13 mouse cellular contexts compared by ENCODE assay signal in the genomic region with DNA sequence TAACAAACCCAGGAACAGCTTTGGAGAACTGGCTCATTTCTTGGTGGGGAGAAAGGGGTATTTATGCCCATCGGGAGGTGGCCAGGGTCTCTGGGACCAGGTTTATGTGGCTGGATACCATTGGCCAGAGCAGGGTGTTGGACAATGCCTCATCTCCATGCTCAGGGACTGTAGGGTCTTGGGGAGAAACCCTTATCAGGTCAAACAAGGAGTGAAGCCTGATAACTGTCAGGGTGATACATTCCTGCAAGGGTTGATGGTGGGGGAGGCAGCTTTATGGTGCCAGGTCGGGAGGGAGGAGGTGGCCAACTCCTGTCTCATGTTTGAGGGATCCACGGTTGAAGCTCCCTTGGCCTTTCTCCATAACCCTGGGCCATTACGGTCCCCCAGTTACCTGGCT.
"Had no signal": no experiment of that assay in that cellular context is flagged by ENCODE, and none has a peak within 500 bp of the region (broad histone marks: within the 10 kb centered on the region; RNA-seq: fewer than 3 reads in every experiment).

No protein-coding gene starts in this region.

- H3K9ac ChIP-seq: kidney, embryonic 15.5 days; liver, embryonic 13.5 days; lung, embryonic 14.5 days had no signal

- H3K27me3 ChIP-seq: kidney, embryonic 15.5 days; liver, embryonic 13.5 days had no signal

- DNase-seq: kidney, adult 11 months; kidney, adult 8-10 months; kidney, postnatal 14 days; kidney, postnatal 4 days; liver, embryonic 13.5 days; lung, embryonic 14.5 days; midbrain, embryonic 14.5 days; thymus, postnatal 14 days had no signal

- H3K36me3 ChIP-seq: kidney, embryonic 15.5 days; liver, embryonic 13.5 days; midbrain, embryonic 10.5 days had no signal

- ATAC-seq: inflammation-experienced regulatory T-cells, adult 6 months; lung, postnatal 0 days had no signal

- H3K4me3 ChIP-seq: kidney, embryonic 15.5 days; liver, embryonic 13.5 days; midbrain, embryonic 10.5 days had no signal

- H3K9me3 ChIP-seq: kidney, embryonic 15.5 days; liver, embryonic 13.5 days; midbrain, embryonic 10.5 days had no signal

- H3K27ac ChIP-seq: kidney, embryonic 15.5 days; liver, embryonic 13.5 days; macrophage; midbrain, embryonic 10.5 days had no signal

- H3K4me2 ChIP-seq: kidney, embryonic 15.5 days; liver, embryonic 13.5 days; lung, embryonic 14.5 days had no signal
